Mouse (Mus musculus) left cerebral cortex, postnatal 14 days (tissue): Measurements from ENCODE around the gene Ndufa3. TPM values are rescaled to one million over a fixed set of nuclear protein-coding genes. Genes with fewer than 3 reads are reported as not detected.

Experiments used
- DNase-seq, 2 experiments: peaks; one replicate each; pipeline ENCODE4 v3.0.0; 2021 to 2022; ENCODE audit warnings: low spot score in 2 of 2, mixed read lengths in 1 of 2
- intact Hi-C: fragments of 180-260 bp; cut with DNase I; formaldehyde crosslinking; loops from one replicate; pipeline ENCODE4 v1.15.1; 2025
- microRNA-seq, 2 experiments: library from miRNA; unstranded; fragments of <30 nt; microRNA quantifications; one replicate each; pipeline ENCODE4 v1.2.0; 2022
- total RNA-seq, 2 experiments: library from RNA; stranded (reverse); gene quantifications; 2 replicates each; pipeline ENCODE4 v1.2.3; 2021

The Ndufa3 gene
- total RNA-seq, 2 experiments from 2014 or later: 546 to 598 TPM

DNA sequence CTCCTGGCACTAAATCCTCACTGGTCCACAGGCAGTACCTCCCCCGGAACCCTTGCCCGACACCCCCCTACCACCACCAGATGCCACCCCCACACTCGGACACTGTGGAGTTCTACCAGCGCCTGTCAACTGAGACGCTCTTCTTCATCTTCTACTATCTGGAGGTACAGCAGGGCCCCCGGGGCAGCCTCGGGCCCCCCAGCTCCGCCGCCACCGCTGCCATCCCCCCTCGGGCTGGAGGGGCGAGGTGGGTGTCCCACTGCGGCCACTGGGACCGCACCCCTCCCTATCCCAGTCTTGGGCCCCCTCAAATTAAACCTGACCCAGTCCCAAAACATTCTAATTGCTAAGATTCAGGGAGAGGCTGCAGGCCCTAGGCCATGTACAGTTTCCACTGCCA is 41.4 kb downstream of the Ndufa3 start:
- DNase-seq: no peak
- intact Hi-C loops: no loop called here

GRCm38 (mm10) chr7:3664524-3665214 is 47.5 kb downstream of the Ndufa3 start:
- no peak for DNase-seq
- intact Hi-C loops: loop anchor here (10.0 kb wide), 1 partner anchor 810 kb away; no protein-coding TSS in a partner anchor

DNA sequence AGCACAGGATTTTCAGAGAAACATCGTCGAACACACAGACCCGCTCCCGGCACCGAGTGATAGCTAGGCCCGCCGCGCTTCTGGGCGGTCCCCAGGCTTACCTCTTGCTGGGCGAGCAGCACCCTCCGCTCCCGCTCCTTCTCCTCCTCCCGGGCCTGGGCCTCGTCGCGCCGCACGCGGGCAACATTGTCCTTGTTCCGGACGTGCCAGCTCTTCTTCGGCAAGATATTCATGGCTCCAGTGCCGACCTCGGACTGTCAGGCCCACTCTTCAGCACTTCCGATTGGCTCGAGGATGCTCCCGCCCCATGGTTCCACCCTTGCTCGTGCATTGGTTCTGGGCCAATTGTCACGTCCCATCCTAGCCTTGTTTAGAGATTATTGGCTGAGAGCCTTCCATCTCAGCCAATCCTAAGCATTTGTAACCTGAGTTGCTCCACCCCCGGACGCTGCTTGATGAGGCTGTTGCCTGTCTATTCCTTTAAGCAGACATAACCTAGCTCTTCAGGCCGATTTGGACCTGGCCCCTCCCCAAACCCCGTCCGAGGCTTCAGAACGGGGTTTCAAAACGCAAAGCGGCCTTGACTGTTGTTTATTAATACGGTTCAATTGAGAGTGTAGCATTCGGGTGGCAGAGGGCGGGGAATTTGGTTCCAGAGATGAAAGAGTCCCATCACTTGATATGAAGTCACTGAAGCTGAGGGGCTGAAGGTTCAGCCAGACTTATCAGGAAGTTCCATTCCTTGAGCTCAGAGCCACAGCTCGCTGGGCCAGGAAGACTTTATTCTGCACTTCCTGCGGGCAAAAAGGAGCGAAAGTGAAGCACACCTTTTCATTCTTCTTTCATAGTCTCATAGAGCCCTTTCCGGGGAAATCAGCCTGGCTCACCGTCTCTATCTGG is 48.3 kb downstream of the Ndufa3 start, which contains the start of gene Leng1:
TSS of gene Leng1 (minus strand) at position 626 of the 900 bp plus-strand sequence.
- intact Hi-C loops: loop anchor here (10.0 kb wide), 1 partner anchor 809 kb away; no protein-coding TSS in a partner anchor
- peak; percentile 97 to 98 for DNase-seq

GRCm38 (mm10) chr7:3666921-3667391 is 49.8 kb downstream of the Ndufa3 start:
- intact Hi-C loops: loop anchor here (10.0 kb wide), 1 partner anchor 808 kb away; no protein-coding TSS in a partner anchor

More at GRCm38 (mm10) chr7:3666921-3667391, 49.8 kb downstream of the Ndufa3 start:
- DNase-seq: no peak

Small RNAs within 50 kb of the gene (microRNA-seq; reads per million reads assigned to microRNA genes)
- gene Gm25100: 0 reads per million in 2 experiments
- 6.4 to 7.1 reads per million in 2 experiments for gene Mir3572

Other genes with a start within 250 kb of the Ndufa3 start
- gene Cacng8, start 226.7 kb upstream of the Ndufa3 start, total RNA-seq: 100 to 1,000 TPM; 176 to 203 TPM
- gene Cacng6, start 193.2 kb upstream of the Ndufa3 start, total RNA-seq: 1 to 10 TPM; 2.0 to 2.7 TPM
- not detected for gene Tarm1, start 114.7 kb upstream of the Ndufa3 start, total RNA-seq
- 1 to 10 TPM; 1.2 to 1.8 TPM for gene Oscar, start 1.2 kb upstream of the Ndufa3 start, total RNA-seq
- 10 to 100 TPM; 37.0 to 43.8 TPM for gene Tfpt, start 12.6 kb downstream of the Ndufa3 start, total RNA-seq
- 10 to 100 TPM; 50.9 to 51.1 TPM for gene Prpf31, start 12.6 kb downstream of the Ndufa3 start, total RNA-seq
- gene Cnot3, start 27.9 kb downstream of the Ndufa3 start, total RNA-seq: 10 to 100 TPM; 49.7 to 55.9 TPM
- gene Leng1, start 48.5 kb downstream of the Ndufa3 start, total RNA-seq: 1 to 10 TPM; 4.0 to 4.9 TPM
- gene Tmc4, start 60.2 kb downstream of the Ndufa3 start, total RNA-seq: 1 to 10 TPM; 4.3 to 4.6 TPM
- gene Tsen34, start 75.5 kb downstream of the Ndufa3 start, total RNA-seq: 10 to 100 TPM; 61.2 to 74.1 TPM
- gene Mboat7, start 76.2 kb downstream of the Ndufa3 start, total RNA-seq: 100 to 1,000 TPM; 165 to 167 TPM
- 100 to 1,000 TPM; 367 to 392 TPM for gene Rps9, start 86.6 kb downstream of the Ndufa3 start, total RNA-seq
- gene Pirb, start 103.0 kb downstream of the Ndufa3 start, total RNA-seq: under 1 TPM; 0.09 to 0.15 TPM
- gene Gm15448, start 208.3 kb downstream of the Ndufa3 start, total RNA-seq: not detected
- not detected for gene Pira2, start 227.7 kb downstream of the Ndufa3 start, total RNA-seq